Mouse (Mus musculus): Measurements from ENCODE around the gene Selenoh.

GRCm38 (mm10) chr2:84717357-84717756 lies 46.8 kb upstream of the Selenoh start:
- TF ChIP-seq MAFK (IDR thresholded peaks at IDR 0.05; ENCODE audit: insufficient read depth, low read depth, low read length) (no peak), ZNF384 (IDR thresholded peaks at IDR 0.05; ENCODE audit: low read depth, low read length) (no peak), ZC3H11A (IDR thresholded peaks at IDR 0.05; ENCODE audit: borderline replicate concordance, low read depth, low read length) (no peak)

Data from ES-E14 (cell line).